Comparison of ENCODE assay signal across 29 mouse cellular contexts in the genomic region with DNA sequence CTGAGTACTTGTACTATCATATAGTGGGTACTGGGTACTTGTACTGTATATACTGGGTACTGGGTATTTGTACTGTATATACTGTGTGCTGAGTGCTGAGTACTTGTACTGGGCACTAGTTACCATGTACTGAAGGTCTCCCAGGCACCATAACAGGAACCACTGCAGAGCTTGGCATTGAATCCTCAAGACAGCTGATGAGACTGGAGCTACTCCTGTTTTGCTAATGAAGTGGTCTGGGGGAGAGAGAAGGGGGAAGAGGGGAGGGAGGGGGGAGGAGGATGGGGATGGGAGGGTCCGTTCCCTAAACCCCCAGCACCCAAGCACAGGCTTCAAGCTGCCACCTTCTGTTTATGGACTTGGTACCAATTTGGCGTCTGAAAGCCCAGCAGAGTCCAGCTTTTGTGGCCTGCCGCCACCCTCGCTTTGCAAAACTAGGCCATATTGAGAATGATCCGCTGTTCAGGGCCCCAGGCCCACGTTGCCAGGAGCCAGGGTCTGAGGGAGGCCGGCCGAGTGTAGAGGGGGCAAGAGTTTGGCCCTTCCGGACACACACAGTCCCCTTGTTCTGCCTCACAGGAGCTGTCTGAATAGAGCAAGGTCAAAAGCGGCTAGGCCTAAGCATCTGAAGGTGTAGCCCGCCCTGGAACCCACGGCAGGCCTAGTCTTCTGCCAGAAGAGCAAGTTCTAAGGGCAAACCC. TPM values are rescaled to one million over a fixed set of nuclear protein-coding genes. Genes with fewer than 3 reads are reported as not detected.
DNase-seq lines count a peak whose midpoint lies in the region; ATAC-seq lines count a peak whose summit lies in the region.
"Had no signal": no experiment of that assay in that cellular context is flagged by ENCODE, and none has a peak within 500 bp of the region (broad histone marks: within the 10 kb centered on the region; RNA-seq: fewer than 3 reads in every experiment).

No protein-coding gene starts in this region.

- H3K4me2 ChIP-seq in hindbrain, embryonic 11.5 days (replicated peaks; ENCODE audit: low read depth, low read length): no peak overlapping the region
- H3K4me2 ChIP-seq in midbrain, embryonic 11.5 days: no peak overlapping the region
- H3K4me2 ChIP-seq: embryonic facial prominence, embryonic 12.5 days; heart, embryonic 12.5 days; liver, embryonic 12.5 days; midbrain, embryonic 13.5 days; neural tube, embryonic 15.5 days had no signal

- H3K9me3 ChIP-seq in hindbrain, embryonic 10.5 days: no peaks in the 10 kb centered on the region
- H3K9me3 ChIP-seq in hindbrain, embryonic 11.5 days (ENCODE audit: control insufficient read depth, low read length): no peaks in the 10 kb centered on the region
- H3K9me3 ChIP-seq in midbrain, embryonic 10.5 days (replicated peaks): no peaks in the 10 kb centered on the region
- H3K9me3 ChIP-seq in midbrain, embryonic 11.5 days (ENCODE audit: control insufficient read depth, low read length): no peaks in the 10 kb centered on the region
- H3K9me3 ChIP-seq: embryonic facial prominence, embryonic 12.5 days; forebrain, embryonic 10.5 days; heart, embryonic 12.5 days; liver, embryonic 12.5 days; midbrain, embryonic 13.5 days; neural tube, embryonic 15.5 days had no signal

- peaks cover 8% of the 10 kb centered on the region for H3K4me1 ChIP-seq in hindbrain, embryonic 10.5 days (replicated peaks)
- H3K4me1 ChIP-seq in hindbrain, embryonic 11.5 days (replicated peaks; ENCODE audit: control insufficient read depth, insufficient read depth, low read length): no peaks in the 10 kb centered on the region
- H3K4me1 ChIP-seq in midbrain, embryonic 10.5 days: peaks cover 6% of the 10 kb centered on the region; the same call in 1 of the 2 replicates
- no peaks in the 10 kb centered on the region; the same call in 1 of the 2 replicates for H3K4me1 ChIP-seq in midbrain, embryonic 11.5 days (ENCODE audit: control insufficient read depth, insufficient read depth, low read length)
- H3K4me1 ChIP-seq: embryonic facial prominence, embryonic 12.5 days; heart, embryonic 12.5 days; midbrain, embryonic 13.5 days had no signal

- H3K9ac ChIP-seq in hindbrain, embryonic 11.5 days (ENCODE audit: low read depth, low read length): no peak overlapping the region
- H3K9ac ChIP-seq in midbrain, embryonic 11.5 days (ENCODE audit: low read length): no peak overlapping the region
- H3K9ac ChIP-seq: embryonic facial prominence, embryonic 12.5 days; heart, embryonic 12.5 days; liver, embryonic 12.5 days; liver, postnatal 0 days; midbrain, embryonic 13.5 days; neural tube, embryonic 15.5 days had no signal

- H3K4me3 ChIP-seq in hindbrain, embryonic 10.5 days: no peak overlapping the region
- no peak overlapping the region for H3K4me3 ChIP-seq in hindbrain, embryonic 11.5 days (ENCODE audit: low read depth, low read length)
- H3K4me3 ChIP-seq in midbrain, embryonic 10.5 days: no peak overlapping the region
- H3K4me3 ChIP-seq in midbrain, embryonic 11.5 days (ENCODE audit: low read depth, low read length): no peak overlapping the region
- H3K4me3 ChIP-seq: embryonic facial prominence, embryonic 12.5 days; forebrain, embryonic 10.5 days; heart, adult 2 months; heart, embryonic 12.5 days; liver, embryonic 12.5 days; midbrain, embryonic 13.5 days; neural tube, embryonic 15.5 days had no signal

- H3K27ac ChIP-seq in hindbrain, embryonic 10.5 days: 0 out of 2 replicates have a peak overlapping the region, but pooled peaks have one; percentile 2
- H3K27ac ChIP-seq in hindbrain, embryonic 11.5 days (ENCODE audit: low read depth, low read length): no peak overlapping the region
- H3K27ac ChIP-seq in midbrain, embryonic 10.5 days (replicated peaks): 0 out of 2 replicates have a peak overlapping the region, but pooled peaks have one; percentile 28
- no peak overlapping the region for H3K27ac ChIP-seq in midbrain, embryonic 11.5 days (ENCODE audit: low read depth, low read length)
- H3K27ac ChIP-seq: embryonic facial prominence, embryonic 12.5 days; heart, adult 2 months; liver, embryonic 12.5 days; midbrain, embryonic 13.5 days; neural tube, embryonic 15.5 days had no signal

- WGBS in hindbrain, embryonic 10.5 days: 81% methylated on average over 12 of the region's 12 CpGs
- WGBS in hindbrain, embryonic 11.5 days: 78% methylated on average over 12 of the region's 12 CpGs
- WGBS in midbrain, embryonic 10.5 days: 81% methylated on average over 12 of the region's 12 CpGs
- 85% methylated on average over 12 of the region's 12 CpGs for WGBS in midbrain, embryonic 11.5 days

- DNase-seq in cerebellum, adult 9-11 months: peak; percentile 50
- no peak for DNase-seq in cerebellum, adult 9-10 months
- no peak for DNase-seq in hindbrain, embryonic 10.5 days (ENCODE audit: low spot score)
- DNase-seq in hindbrain, embryonic 11.5 days (ENCODE audit: low spot score): no peak
- no peak for DNase-seq in midbrain, embryonic 10.5 days (ENCODE audit: low spot score)
- no peak for DNase-seq in midbrain, embryonic 11.5 days (ENCODE audit: low spot score, missing footprints)
- no peak for DNase-seq in Muller cell, postnatal 12 days (ENCODE audit: inconsistent ontology term)
- DNase-seq: adrenal gland, adult 2 months; adrenal gland, postnatal 36 days; heart, adult 2 months; heart, postnatal 4 days; liver, postnatal 0 days; lung, postnatal 36 days; right cerebral cortex, adult 18-20 months; spleen, adult 18-20 months; thymus, postnatal 14 days had no signal

- no peaks in the 10 kb centered on the region for H3K36me3 ChIP-seq in hindbrain, embryonic 10.5 days
- no peaks in the 10 kb centered on the region for H3K36me3 ChIP-seq in hindbrain, embryonic 11.5 days (ENCODE audit: control insufficient read depth, insufficient read depth, low read length)
- no peaks in the 10 kb centered on the region for H3K36me3 ChIP-seq in midbrain, embryonic 10.5 days
- H3K36me3 ChIP-seq in midbrain, embryonic 11.5 days (ENCODE audit: control insufficient read depth, insufficient read depth, low read length): no peaks in the 10 kb centered on the region
- H3K36me3 ChIP-seq: embryonic facial prominence, embryonic 12.5 days; forebrain, embryonic 10.5 days; heart, embryonic 12.5 days; liver, embryonic 12.5 days; midbrain, embryonic 13.5 days; neural tube, embryonic 15.5 days had no signal

- no peak for ATAC-seq in hindbrain, embryonic 11.5 days (ENCODE audit: low FRiP score)
- ATAC-seq in midbrain, embryonic 11.5 days (ENCODE audit: low FRiP score): no peak
- ATAC-seq: activated CD4-positive, CD25-positive, alpha-beta regulatory T cell, adult 4 months; forebrain, embryonic 16.5 days; intestine, postnatal 0 days; liver, embryonic 12.5 days; liver, postnatal 0 days; midbrain, embryonic 13.5 days had no signal

- H3K27me3 ChIP-seq in hindbrain, embryonic 10.5 days (ENCODE audit: insufficient read depth, poor library complexity, severe bottlenecking): no peaks in the 10 kb centered on the region
- no peaks in the 10 kb centered on the region for H3K27me3 ChIP-seq in hindbrain, embryonic 11.5 days (ENCODE audit: control insufficient read depth, insufficient read depth, low read length)
- H3K27me3 ChIP-seq in midbrain, embryonic 10.5 days (ENCODE audit: low read depth, poor library complexity, severe bottlenecking): no peaks in the 10 kb centered on the region
- H3K27me3 ChIP-seq in midbrain, embryonic 11.5 days (ENCODE audit: control insufficient read depth, insufficient read depth, low read length): no peaks in the 10 kb centered on the region
- H3K27me3 ChIP-seq: embryonic facial prominence, embryonic 12.5 days; midbrain, embryonic 13.5 days; neural tube, embryonic 15.5 days had no signal

RNA-seq across cellular contexts. Expression of gene Dao, which starts 4.4 kb away (rescaled TPM):
- not detected in 2 replicates for polyA plus RNA-seq in hindbrain, embryonic 10.5 days (2016; fragmentation: Nextera tagmentation; extraction: Ambion mirVana)
- not detected in 2 replicates for polyA plus RNA-seq in hindbrain, embryonic 11.5 days (2014; fragmentation: Nextera tagmentation; extraction: Ambion mirVana)
- polyA plus RNA-seq in midbrain, embryonic 10.5 days (2016; fragmentation: Nextera tagmentation; extraction: Ambion mirVana): not detected in 2 replicates
- polyA plus RNA-seq in midbrain, embryonic 11.5 days (2014; fragmentation: Nextera tagmentation; extraction: Ambion mirVana): not detected in 2 replicates
- polyA plus RNA-seq: adrenal gland, adult 2 months; brain, embryonic 14.5 days; embryonic facial prominence, embryonic 12.5 days; forebrain, embryonic 10.5 days; forebrain, embryonic 16.5 days; heart, adult 2 months; heart, embryonic 12.5 days; heart, postnatal 0 days; liver, embryonic 12.5 days; liver, postnatal 0 days; lung, embryonic 16.5 days; midbrain, embryonic 13.5 days; neural tube, embryonic 15.5 days; urinary bladder, adult 2 months had no signal

RNA-seq across cellular contexts. Expression of gene Ssh1, which starts 14.2 kb away (rescaled TPM):
- 14.8 and 16.9 TPM in 2 replicates for polyA plus RNA-seq in hindbrain, embryonic 10.5 days (2016; fragmentation: Nextera tagmentation; extraction: Ambion mirVana)
- 27.9 and 30.3 TPM in 2 replicates for polyA plus RNA-seq in hindbrain, embryonic 11.5 days (2014; fragmentation: Nextera tagmentation; extraction: Ambion mirVana)
- 13.3 and 16.8 TPM in 2 replicates for polyA plus RNA-seq in midbrain, embryonic 10.5 days (2016; fragmentation: Nextera tagmentation; extraction: Ambion mirVana)
- 18.8 and 20.8 TPM in 2 replicates for polyA plus RNA-seq in midbrain, embryonic 11.5 days (2014; fragmentation: Nextera tagmentation; extraction: Ambion mirVana)

RNA-seq across cellular contexts. Expression of gene Usp30, which starts 57.4 kb away (rescaled TPM):
- 12.3 and 13.2 TPM in 2 replicates for polyA plus RNA-seq in hindbrain, embryonic 10.5 days (2016; fragmentation: Nextera tagmentation; extraction: Ambion mirVana)
- 11.0 and 11.1 TPM in 2 replicates for polyA plus RNA-seq in hindbrain, embryonic 11.5 days (2014; fragmentation: Nextera tagmentation; extraction: Ambion mirVana)
- 13.0 and 15.6 TPM in 2 replicates for polyA plus RNA-seq in midbrain, embryonic 10.5 days (2016; fragmentation: Nextera tagmentation; extraction: Ambion mirVana)
- polyA plus RNA-seq in midbrain, embryonic 11.5 days (2014; fragmentation: Nextera tagmentation; extraction: Ambion mirVana): 9.8 and 11.0 TPM in 2 replicates

Comparison
In these comparisons a context has a peak if more than half of its experiments do, and no peak if none do; other contexts are left out.
1. H3K27ac ChIP-seq: peak in hindbrain, embryonic 10.5 days (single experiment) and midbrain, embryonic 10.5 days (single experiment); none in hindbrain, embryonic 11.5 days (single experiment) and midbrain, embryonic 11.5 days (single experiment).